Mouse (Mus musculus) urinary bladder, postnatal 0 days (tissue): Measurements from ENCODE around the gene Zscan4d. TPM values are rescaled to one million over a fixed set of nuclear protein-coding genes. Genes with fewer than 3 reads are reported as not detected.

Source experiments
- polyA plus RNA-seq: library from polyadenylated mRNA; unstranded; fragments of >200 nt; fragmentation: Nextera tagmentation; extraction: Ambion mirVana; gene quantifications from 2 replicates; pipeline ENCODE4 v1.2.1, GENCODE M21; 2015

Gene Zscan4d
- polyA plus RNA-seq = not detected in 2 replicates

GRCm38 (mm10) chr7:11166059-11166458 lies at the start of gene Zscan4d:
Zscan4d (minus strand) TSS chr7:11166159.

Other genes starting within 250 kb of the Zscan4d start
- not detected in 2 replicates for gene Zscan4c, start 160.4 kb downstream of the Zscan4d start, polyA plus RNA-seq
- gene Zscan4-ps1, start 96.5 kb downstream of the Zscan4d start, polyA plus RNA-seq = not detected in 2 replicates
- not detected in 2 replicates for gene Zscan4e, start 144.5 kb upstream of the Zscan4d start, polyA plus RNA-seq
- gene Zscan4f, start 231.8 kb upstream of the Zscan4d start, polyA plus RNA-seq = not detected in 2 replicates